ENCODE assay signal across 8 mouse cellular contexts in genomic region chr15:60822101-60822802, GRCm38 (mm10). TPM values are rescaled to one million over a fixed set of nuclear protein-coding genes. Genes with fewer than 3 reads are reported as not detected.
DNase-seq lines count a peak whose midpoint lies in the region; ATAC-seq and TF ChIP-seq lines count a peak whose summit lies in the region.

No protein-coding gene starts in this region.

- TF ChIP-seq EP300 in heart, postnatal 0 days (IDR thresholded peaks at IDR 0.05; ENCODE audit: low read depth), result no peak
- TF ChIP-seq EP300 in liver, postnatal 0 days (IDR thresholded peaks at IDR 0.05; ENCODE audit: low read depth), result no peak

- peak overlapping the region; percentile 99 for H3K4me2 ChIP-seq in embryonic facial prominence, embryonic 12.5 days (replicated peaks)
- peak overlapping the region; percentile 100 for H3K4me2 ChIP-seq in heart, postnatal 0 days (ENCODE audit: low read depth, low read length)
- peak overlapping the region; percentile 84 for H3K4me2 ChIP-seq in liver, postnatal 0 days (ENCODE audit: low read depth, low read length)

- H3K36me3 ChIP-seq in thymus, adult 2 months (ENCODE audit: control insufficient read depth, insufficient read depth, low read length), result no peaks in the 10 kb centered on the region
- no peaks in the 10 kb centered on the region for H3K36me3 ChIP-seq in embryonic facial prominence, embryonic 12.5 days
- 0 out of 2 replicates have a peak, but pooled peaks cover 3% of the 10 kb centered on the region for H3K36me3 ChIP-seq in heart, postnatal 0 days (replicated peaks; ENCODE audit: control insufficient read depth, insufficient read depth, low read length)
- 0 out of 2 replicates have a peak, but pooled peaks cover 3% of the 10 kb centered on the region for H3K36me3 ChIP-seq in liver, postnatal 0 days (replicated peaks; ENCODE audit: insufficient read depth, low read length)

- H3K4me3 ChIP-seq in thymus, adult 2 months (ENCODE audit: control insufficient read depth, insufficient read depth, low read length), result peak overlapping the region; percentile 95
- H3K4me3 ChIP-seq in embryonic facial prominence, embryonic 12.5 days, result peak overlapping the region; percentile 64
- H3K4me3 ChIP-seq in heart, postnatal 0 days (ENCODE audit: low read depth, low read length), result peak overlapping the region; percentile 63
- H3K4me3 ChIP-seq in liver, postnatal 0 days (ENCODE audit: low read depth, low read length), result peak overlapping the region; percentile 68

- no peak for TF ChIP-seq POLR2A in thymus, adult 2 months (IDR thresholded peaks at IDR 0.05; ENCODE audit: control insufficient read depth, extremely low read depth, insufficient read depth, low read length, poor library complexity)

- peak; percentile 19 for DNase-seq in thymus, adult 2 months
- DNase-seq in thymus, adult 18-20 months, result no peak
- DNase-seq in heart, postnatal 0 days (ENCODE audit: low spot score), result peak; percentile 26
- DNase-seq in kidney, postnatal 25 days, result peak; percentile 71 to 88
- peak; percentile 23 for DNase-seq in liver, postnatal 0 days
- DNase-seq in ovary, postnatal 36 days (ENCODE audit: low spot score), result peak; percentile 39

- no peak for ATAC-seq in embryonic facial prominence, embryonic 12.5 days (ENCODE audit: insufficient number of reproducible peaks, insufficient read depth, low FRiP score, low TSS enrichment)
- no peak for ATAC-seq in heart, postnatal 0 days (ENCODE audit: insufficient read depth, low read depth)
- no peak for ATAC-seq in liver, postnatal 0 days
- no peak for ATAC-seq in activated CD4-positive, CD25-positive, alpha-beta regulatory T cell, adult 4 months

- H3K27me3 ChIP-seq in thymus, adult 2 months (ENCODE audit: control insufficient read depth, insufficient read depth, low read length), result no peaks in the 10 kb centered on the region
- 0 out of 2 replicates have a peak, but pooled peaks cover 4% of the 10 kb centered on the region for H3K27me3 ChIP-seq in embryonic facial prominence, embryonic 12.5 days
- H3K27me3 ChIP-seq in heart, postnatal 0 days (ENCODE audit: control insufficient read depth, insufficient read depth, low read length), result no peaks in the 10 kb centered on the region
- no peaks in the 10 kb centered on the region for H3K27me3 ChIP-seq in liver, postnatal 0 days (ENCODE audit: insufficient read depth, low read length)

- TF ChIP-seq CTCF in thymus, adult 2 months (IDR thresholded peaks at IDR 0.05; ENCODE audit: borderline replicate concordance, control insufficient read depth, extremely low read depth, insufficient read depth, low read length, poor library complexity), result no peak
- no peak for TF ChIP-seq CTCF in heart, postnatal 0 days (IDR thresholded peaks at IDR 0.05; ENCODE audit: low read depth)
- TF ChIP-seq CTCF in liver, postnatal 0 days (IDR thresholded peaks at IDR 0.05; ENCODE audit: low read depth), result no peak

- WGBS in thymus, adult 2 months, result 85% methylated on average over 10 of the region's 10 CpGs
- WGBS in embryonic facial prominence, embryonic 12.5 days, result 1% methylated on average over 10 of the region's 10 CpGs
- WGBS in heart, postnatal 0 days, result 12% methylated on average over 10 of the region's 10 CpGs
- WGBS in liver, postnatal 0 days (ENCODE audit: insufficient replicate concordance), result 28% methylated on average over 10 of the region's 10 CpGs

- H3K27ac ChIP-seq in thymus, adult 2 months (ENCODE audit: control insufficient read depth, insufficient read depth, low read length), result no peak overlapping the region
- peak overlapping the region; percentile 75 for H3K27ac ChIP-seq in embryonic facial prominence, embryonic 12.5 days
- no peak overlapping the region for H3K27ac ChIP-seq in heart, postnatal 0 days (ENCODE audit: low read depth)
- H3K27ac ChIP-seq in liver, postnatal 0 days (ENCODE audit: low read depth), result no peak overlapping the region

- H3K4me1 ChIP-seq in thymus, adult 2 months (replicated peaks; ENCODE audit: control insufficient read depth, insufficient read depth, low read length), result peaks cover 11% of the 10 kb centered on the region
- H3K4me1 ChIP-seq in embryonic facial prominence, embryonic 12.5 days, result peaks cover 8% of the 10 kb centered on the region; the same call in 1 of the 2 replicates
- H3K4me1 ChIP-seq in heart, postnatal 0 days (ENCODE audit: control insufficient read depth, insufficient read depth), result 0 out of 2 replicates have a peak, but pooled peaks cover 5% of the 10 kb centered on the region
- H3K4me1 ChIP-seq in liver, postnatal 0 days (ENCODE audit: insufficient read depth), result peaks cover 19% of the 10 kb centered on the region

- no peaks in the 10 kb centered on the region for H3K9me3 ChIP-seq in embryonic facial prominence, embryonic 12.5 days
- H3K9me3 ChIP-seq in heart, postnatal 0 days (replicated peaks; ENCODE audit: control insufficient read depth, low read length), result no peaks in the 10 kb centered on the region
- no peaks in the 10 kb centered on the region for H3K9me3 ChIP-seq in liver, postnatal 0 days (ENCODE audit: low read length)

- peak overlapping the region; percentile 64 for H3K9ac ChIP-seq in embryonic facial prominence, embryonic 12.5 days
- no peak overlapping the region; the same call in 1 of the 2 replicates for H3K9ac ChIP-seq in heart, postnatal 0 days (replicated peaks; ENCODE audit: low read depth, low read length)
- H3K9ac ChIP-seq in liver, postnatal 0 days (replicated peaks), result peak overlapping the region; percentile 28; the same call in 1 of the 2 replicates

RNA-seq across cellular contexts. Expression of gene Fam84b, which starts 31.3 kb away (rescaled TPM):
- 5.5 and 9.5 TPM in 2 replicates for polyA plus RNA-seq in thymus, adult 2 months (2012; rRNA removed)
- 9.9 and 11.6 TPM in 2 replicates for polyA plus RNA-seq in embryonic facial prominence, embryonic 12.5 days (2016; fragmentation: Nextera tagmentation; extraction: Ambion mirVana)
- total RNA-seq in heart, postnatal 0 days (2014; rRNA removed; ENCODE audit: low replicate concordance), result 1.7 and 5.3 TPM in 2 replicates
- polyA plus RNA-seq in heart, postnatal 0 days (2015; fragmentation: Nextera tagmentation; extraction: Ambion mirVana), result 2.7 and 3.2 TPM in 2 replicates
- 8.8 and 9.3 TPM in 2 replicates for polyA plus RNA-seq in liver, postnatal 0 days (2015; fragmentation: Nextera tagmentation; extraction: Ambion mirVana)
- 1 to 10 TPM; 1.8 to 2.1 TPM for polyA plus RNA-seq in activated CD4-positive, CD25-positive, alpha-beta regulatory T cell, adult 4 months (2017; shearing (Covaris generic))

Comparison
In these comparisons a context has a peak if more than half of its experiments do, and no peak if none do; other contexts are left out.
1. DNase-seq: peak in thymus, adult 2 months (single experiment), heart, postnatal 0 days (single experiment), kidney, postnatal 25 days (2 of 2), liver, postnatal 0 days (single experiment) and ovary, postnatal 36 days (single experiment); none in thymus, adult 18-20 months (0 of 2).
2. Peak in every context shown above with its lines, with median percentiles within 50 percentile points of each other: H3K4me3 ChIP-seq and H3K4me2 ChIP-seq.